Mouse (Mus musculus): ENCODE results near the gene Dock7.

GRCm38 (mm10) chr4:98950563-98950962 is 170.2 kb downstream of the Dock7 start:
- TF ChIP-seq POLR2A (IDR thresholded peaks at IDR 0.05; ENCODE audit: borderline replicate concordance, extremely low read depth, low read depth, low read length) = no peak
- TF ChIP-seq CTCF (IDR thresholded peaks at IDR 0.05; ENCODE audit: insufficient read depth, low read length) = no peak
